9 mouse cellular contexts compared by ENCODE assay signal in genomic region chr14:76787601-76788000, GRCm38 (mm10).
DNase-seq lines count a peak whose midpoint lies in the region; ATAC-seq lines count a peak whose summit lies in the region.
"Had no signal": no experiment of that assay in that cellular context is flagged by ENCODE, and none has a peak within 500 bp of the region (broad histone marks: within the 10 kb centered on the region; RNA-seq: fewer than 3 reads in every experiment).

No protein-coding gene starts in this region.

- ATAC-seq in hematopoietic stem cell, adult 5-6 weeks (replicated peaks in 1 of 2; ENCODE audit: insufficient read depth in 1 of 2, low FRiP score in 2 of 2, low TSS enrichment in 1 of 2, low read depth in 1 of 2, poor library complexity in 2 of 2, severe bottlenecking in 2 of 2): peak; percentile 90

- peak; percentile 73 for DNase-seq in adrenal gland, adult 2 months
- no peak for DNase-seq in adrenal gland, postnatal 4 days (ENCODE audit: low spot score in 2 of 2)
- peak; percentile 5 for DNase-seq in MEL-GATA-1-ER (ENCODE audit: extremely low read depth, low read depth)
- DNase-seq in lung, postnatal 25 days (ENCODE audit: low spot score): peak; percentile 41
- DNase-seq in cerebellum, postnatal 4 days (ENCODE audit: low spot score in 2 of 2): no peak
- no peak for DNase-seq in layer of hippocampus, postnatal 25 days (ENCODE audit: extremely low spot score in 1 of 2, low spot score in 1 of 2)
- no peak for DNase-seq in embryo, embryonic 10 days (ENCODE audit: low spot score)
- DNase-seq: liver, embryonic 13.5 days had no signal

Comparison
In these comparisons a context has a peak if more than half of its experiments do, and no peak if none do; other contexts are left out.
1. DNase-seq: peak in adrenal gland, adult 2 months (single experiment), MEL-GATA-1-ER (single experiment) and lung, postnatal 25 days (single experiment); none in adrenal gland, postnatal 4 days (0 of 2), cerebellum, postnatal 4 days (0 of 2), layer of hippocampus, postnatal 25 days (0 of 2) and embryo, embryonic 10 days (single experiment).